Mouse (Mus musculus) fibroblast of lung, adult 2 months (primary cell): ENCODE results near the gene Rxfp3.
"Not testable (repeated sequence)": the region's sequence is repeated elsewhere in the genome, so short reads cannot be mapped to it uniquely, and the experiment has no call there.

ENCODE experiments used
- DNase-seq: peaks from one replicate; pipeline ENCODE4 v3.0.0-alpha.2; 2011; ENCODE audit warnings: low read depth

Rxfp3 gene

GRCm38 (mm10) chr15:11035947-11036474, 1.8 kb downstream of the Rxfp3 start:
- DNase-seq = no peak

- no peak for DNase-seq
Measured at GRCm38 (mm10) chr15:11030188-11030587, 7.6 kb downstream of the Rxfp3 start.

- DNase-seq = no peak
Measured at GRCm38 (mm10) chr15:11026801-11027561, 10.8 kb downstream of the Rxfp3 start.

GRCm38 (mm10) chr15:11014931-11015330, 22.9 kb downstream of the Rxfp3 start:
- no peak for DNase-seq

GRCm38 (mm10) chr15:11010976-11011548, 26.7 kb downstream of the Rxfp3 start:
- no peak for DNase-seq

- DNase-seq = peak; percentile 12
Measured at GRCm38 (mm10) chr15:11008756-11009155, 29.0 kb downstream of the Rxfp3 start.

- no peak for DNase-seq
Measured at GRCm38 (mm10) chr15:11004646-11005045, 33.1 kb downstream of the Rxfp3 start.

GRCm38 (mm10) chr15:11003791-11004190, 34.0 kb downstream of the Rxfp3 start:
- DNase-seq = no peak

- no peak for DNase-seq
Measured at GRCm38 (mm10) chr15:11000421-11000820, 37.4 kb downstream of the Rxfp3 start, which contains the start of gene Slc45a2. Slc45a2 (plus strand) TSS chr15:11000721.

- DNase-seq = no peak
Measured at GRCm38 (mm10) chr15:10999832-11000231, 38.0 kb downstream of the Rxfp3 start.

GRCm38 (mm10) chr15:10991566-10991965, 46.2 kb downstream of the Rxfp3 start:
- DNase-seq = no peak

- DNase-seq = no peak
Measured at GRCm38 (mm10) chr15:10990411-10990810, 47.4 kb downstream of the Rxfp3 start.

- DNase-seq = not testable (repeated sequence)
Measured at GRCm38 (mm10) chr15:10986477-10986876, 51.3 kb downstream of the Rxfp3 start.

GRCm38 (mm10) chr15:10985756-10986155, 52.0 kb downstream of the Rxfp3 start:
- DNase-seq = no peak
